Mouse (Mus musculus): Measurements from ENCODE around the gene Pla2g4e. TPM values are rescaled to one million over a fixed set of nuclear protein-coding genes. Genes with fewer than 3 reads are reported as not detected.

Gene Pla2g4e
- total RNA-seq, 2 experiments from 2014 or later: 19.4 to 22.3 TPM

GRCm38 (mm10) chr2:120149634-120150033 lies 95.5 kb downstream of the Pla2g4e start:
- no peak for DNase-seq (ENCODE audit: extremely low spot score in 1 of 2, low spot score in 2 of 2)
- intact Hi-C loops (cut with DNase I): loop anchor here (5.0 kb wide), 1 partner anchor 52 kb away; no protein-coding TSS in a partner anchor
- TF ChIP-seq CTCF (IDR thresholded peaks at IDR 0.05): no peak
- Histone ChIP-seq H3K27ac (no peak overlapping the region), H3K4me3 (no peak overlapping the region)

- Histone ChIP-seq H3K27ac (no peak overlapping the region), H3K4me3 (no peak overlapping the region)
- intact Hi-C loops (cut with DNase I): no loop called here
- no peak for TF ChIP-seq CTCF (IDR thresholded peaks at IDR 0.05)
- DNase-seq (ENCODE audit: extremely low spot score in 1 of 2, low spot score in 2 of 2): no peak
These were observed 97.1 kb downstream of the Pla2g4e start for GRCm38 (mm10) chr2:120147999-120148398.

- no peak for DNase-seq (ENCODE audit: extremely low spot score in 1 of 2, low spot score in 2 of 2)
- Histone ChIP-seq H3K27ac (no peak overlapping the region), H3K4me3 (no peak overlapping the region)
- TF ChIP-seq CTCF (IDR thresholded peaks at IDR 0.05): no peak
- intact Hi-C loops (cut with DNase I): no loop called here
These were observed 97.8 kb downstream of the Pla2g4e start for GRCm38 (mm10) chr2:120147364-120147763.

GRCm38 (mm10) chr2:120146543-120146942 lies 98.6 kb downstream of the Pla2g4e start:
- DNase-seq (ENCODE audit: extremely low spot score in 1 of 2, low spot score in 2 of 2): no peak
- intact Hi-C loops (cut with DNase I): no loop called here
- TF ChIP-seq CTCF (IDR thresholded peaks at IDR 0.05): no peak
- Histone ChIP-seq H3K27ac (no peak overlapping the region), H3K4me3 (no peak overlapping the region)

GRCm38 (mm10) chr2:120144390-120144789 lies 100.7 kb downstream of the Pla2g4e start:
- no peak for TF ChIP-seq CTCF (IDR thresholded peaks at IDR 0.05)
- intact Hi-C loops (cut with DNase I): no loop called here
- no peak for DNase-seq (ENCODE audit: extremely low spot score in 1 of 2, low spot score in 2 of 2)

GRCm38 (mm10) chr2:120142336-120142735 lies 102.8 kb downstream of the Pla2g4e start:
- no peak for DNase-seq (ENCODE audit: extremely low spot score in 1 of 2, low spot score in 2 of 2)
- intact Hi-C loops (cut with DNase I): no loop called here
- Histone ChIP-seq H3K4me3 (no peak overlapping the region), H3K27ac (no peak overlapping the region)
- no peak for TF ChIP-seq CTCF (IDR thresholded peaks at IDR 0.05)

More at GRCm38 (mm10) chr2:120144390-120144789, 100.7 kb downstream of the Pla2g4e start:
- H3K27ac ChIP-seq: no peak overlapping the region
- no peak overlapping the region for H3K4me3 ChIP-seq

- no peak for DNase-seq (ENCODE audit: extremely low spot score in 1 of 2, low spot score in 2 of 2)
- Histone ChIP-seq H3K4me3 (no peak overlapping the region), H3K27ac (no peak overlapping the region)
- TF ChIP-seq CTCF (IDR thresholded peaks at IDR 0.05): no peak
- intact Hi-C loops (cut with DNase I): no loop called here
These were observed 103.5 kb downstream of the Pla2g4e start for GRCm38 (mm10) chr2:120141671-120142070.

GRCm38 (mm10) chr2:120140326-120140725 lies 104.8 kb downstream of the Pla2g4e start:
- DNase-seq (ENCODE audit: extremely low spot score in 1 of 2, low spot score in 2 of 2): no peak
- intact Hi-C loops (cut with DNase I): no loop called here
- no peak overlapping the region for H3K4me3 ChIP-seq
- no peak overlapping the region for H3K27ac ChIP-seq
- no peak for TF ChIP-seq CTCF (IDR thresholded peaks at IDR 0.05)

GRCm38 (mm10) chr2:120139091-120139490 lies 106.0 kb downstream of the Pla2g4e start:
- no peak for DNase-seq (ENCODE audit: extremely low spot score in 1 of 2, low spot score in 2 of 2)
- no peak for TF ChIP-seq CTCF (IDR thresholded peaks at IDR 0.05)
- no peak overlapping the region for H3K27ac ChIP-seq

GRCm38 (mm10) chr2:120137281-120137680 lies 107.9 kb downstream of the Pla2g4e start:
- Histone ChIP-seq H3K4me3 (no peak overlapping the region), H3K27ac (no peak overlapping the region)
- TF ChIP-seq CTCF (IDR thresholded peaks at IDR 0.05): no peak
- DNase-seq (ENCODE audit: extremely low spot score in 1 of 2, low spot score in 2 of 2): no peak
- intact Hi-C loops (cut with DNase I): no loop called here

More at GRCm38 (mm10) chr2:120139091-120139490, 106.0 kb downstream of the Pla2g4e start:
- H3K4me3 ChIP-seq: no peak overlapping the region
- intact Hi-C loops (cut with DNase I): no loop called here

GRCm38 (mm10) chr2:120134453-120135075 lies 110.6 kb downstream of the Pla2g4e start:
- Histone ChIP-seq H3K4me3 (no peak overlapping the region), H3K27ac (no peak overlapping the region)
- intact Hi-C loops (cut with DNase I): no loop called here
- no peak for DNase-seq (ENCODE audit: extremely low spot score in 1 of 2, low spot score in 2 of 2)
- no peak for TF ChIP-seq CTCF (IDR thresholded peaks at IDR 0.05)

GRCm38 (mm10) chr2:120131881-120132280 lies 113.3 kb downstream of the Pla2g4e start:
- Histone ChIP-seq H3K27ac (no peak overlapping the region), H3K4me3 (no peak overlapping the region)
- TF ChIP-seq CTCF (IDR thresholded peaks at IDR 0.05): no peak
- DNase-seq (ENCODE audit: extremely low spot score in 1 of 2, low spot score in 2 of 2): no peak
- intact Hi-C loops (cut with DNase I): no loop called here

GRCm38 (mm10) chr2:120129252-120129908 lies 115.8 kb downstream of the Pla2g4e start:
- no peak for DNase-seq (ENCODE audit: extremely low spot score in 1 of 2, low spot score in 2 of 2)
- H3K4me3 ChIP-seq: no peak overlapping the region
- no peak overlapping the region; the same call in 1 of the 2 replicates for H3K27ac ChIP-seq
- intact Hi-C loops (cut with DNase I): no loop called here
- no peak for TF ChIP-seq CTCF (IDR thresholded peaks at IDR 0.05)
